Mouse (Mus musculus): ENCODE results near the gene H2al1a. TPM values are rescaled to one million over a fixed set of nuclear protein-coding genes. Genes with fewer than 3 reads are reported as not detected.

H2al1a gene
- polyA plus RNA-seq, 1 experiment from 2014 or later, result not detected

DNA sequence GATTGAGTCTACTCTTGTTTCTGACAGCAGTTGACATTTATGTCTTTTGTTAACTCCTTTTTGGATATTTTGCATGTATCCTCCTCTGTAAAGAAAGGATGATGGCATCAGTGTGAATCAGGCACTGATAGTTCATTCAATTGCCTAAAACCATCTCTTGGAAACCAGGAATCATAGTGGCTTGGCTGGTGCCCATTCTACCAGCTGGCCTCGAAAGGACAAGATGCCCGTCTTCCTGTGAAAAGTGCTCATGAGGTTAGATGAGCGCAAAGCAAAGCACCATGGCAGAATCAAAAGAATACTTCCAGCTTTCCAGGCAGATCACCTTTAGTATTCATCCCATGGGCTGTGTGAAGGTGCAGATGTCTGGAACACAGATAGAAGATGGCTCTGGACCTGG lies 47.7 kb downstream of the H2al1a start:
- H3K36me3 ChIP-seq, result no peaks in the 10 kb centered on the region
- no peak overlapping the region for H3K9ac ChIP-seq (replicated peaks)
- H3K4me1 ChIP-seq, result no peaks in the 10 kb centered on the region
- no peak overlapping the region for H3K27ac ChIP-seq (replicated peaks)
- no peak for ATAC-seq (ENCODE audit: low FRiP score)
- no peak overlapping the region for H3K4me3 ChIP-seq (replicated peaks)
- no peak overlapping the region for H3K4me2 ChIP-seq
- no peaks in the 10 kb centered on the region for H3K9me3 ChIP-seq (replicated peaks)
- H3K27me3 ChIP-seq (replicated peaks), result no peaks in the 10 kb centered on the region; the same call in 1 of the 2 replicates
- WGBS, result 91% methylated on average over 3 of the region's 3 CpGs

Other genes starting within 250 kb of the H2al1a start
- gene H2al1b, start 3.2 kb downstream of the H2al1a start, polyA plus RNA-seq (2015; fragmentation: Nextera tagmentation; extraction: Ambion mirVana), result not detected in 2 replicates
- not detected in 2 replicates for gene H2al1c, start 6.4 kb downstream of the H2al1a start, polyA plus RNA-seq (2015; fragmentation: Nextera tagmentation; extraction: Ambion mirVana)
- gene H2al1d, start 9.6 kb downstream of the H2al1a start, polyA plus RNA-seq (2015; fragmentation: Nextera tagmentation; extraction: Ambion mirVana), result not detected in 2 replicates
- not detected in 2 replicates for gene H2al1e, start 12.7 kb downstream of the H2al1a start, polyA plus RNA-seq (2015; fragmentation: Nextera tagmentation; extraction: Ambion mirVana)
- gene H2al1f, start 15.9 kb downstream of the H2al1a start, polyA plus RNA-seq (2015; fragmentation: Nextera tagmentation; extraction: Ambion mirVana), result not detected in 2 replicates
- not detected in 2 replicates for gene H2al1g, start 19.0 kb downstream of the H2al1a start, polyA plus RNA-seq (2015; fragmentation: Nextera tagmentation; extraction: Ambion mirVana)
- gene H2al1h, start 22.2 kb downstream of the H2al1a start, polyA plus RNA-seq (2015; fragmentation: Nextera tagmentation; extraction: Ambion mirVana), result not detected in 2 replicates
- gene H2al1i, start 25.4 kb downstream of the H2al1a start, polyA plus RNA-seq (2015; fragmentation: Nextera tagmentation; extraction: Ambion mirVana), result not detected in 2 replicates
- not detected in 2 replicates for gene H2al1j, start 28.6 kb downstream of the H2al1a start, polyA plus RNA-seq (2015; fragmentation: Nextera tagmentation; extraction: Ambion mirVana)

Data from neural tube, embryonic 15.5 days (tissue).